Mouse (Mus musculus): ENCODE data around the gene Faf2.

The Faf2 gene

GRCm38 (mm10) chr13:54621155-54621932 is at the start of gene Faf2:
TSS of gene Faf2 (plus strand) at chr13:54621784.
- peak; percentile 96 for DNase-seq

- no peak for DNase-seq
These were observed 49.0 kb upstream of the Faf2 start for GRCm38 (mm10) chr13:54572621-54573020.

GRCm38 (mm10) chr13:54574854-54575481 is 46.6 kb upstream of the Faf2 start, which contains the start of gene Arl10:
TSS of gene Arl10 (plus strand) at chr13:54575015.
- DNase-seq: peak; percentile 69

GRCm38 (mm10) chr13:54575489-54575888 is 46.1 kb upstream of the Faf2 start:
- no peak for DNase-seq

GRCm38 (mm10) chr13:54577652-54578507 is 43.7 kb upstream of the Faf2 start:
- no peak for DNase-seq

GRCm38 (mm10) chr13:54581385-54581784 is 40.2 kb upstream of the Faf2 start:
- DNase-seq: no peak

- DNase-seq: no peak
These were observed 39.5 kb upstream of the Faf2 start for GRCm38 (mm10) chr13:54582126-54582525.

- DNase-seq: no peak
These were observed 38.7 kb upstream of the Faf2 start for GRCm38 (mm10) chr13:54582860-54583259.

- no peak for DNase-seq
These were observed 35.8 kb upstream of the Faf2 start for GRCm38 (mm10) chr13:54585831-54586230.

GRCm38 (mm10) chr13:54589414-54589995 is 32.1 kb upstream of the Faf2 start:
- DNase-seq: no peak

- DNase-seq: peak; percentile 98
These were observed 31.3 kb upstream of the Faf2 start, which contains the start of the genes Nop16 and Higd2a for GRCm38 (mm10) chr13:54589996-54590951. TSS of gene Nop16 (minus strand) at chr13:54590090. TSS of gene Higd2a (plus strand) at chr13:54590207.

- DNase-seq: no peak
These were observed 29.7 kb upstream of the Faf2 start for GRCm38 (mm10) chr13:54591776-54592356.

- DNase-seq: no peak
These were observed 28.0 kb upstream of the Faf2 start for GRCm38 (mm10) chr13:54593617-54594016.

GRCm38 (mm10) chr13:54596107-54596690 is 25.4 kb upstream of the Faf2 start:
- DNase-seq: no peak

GRCm38 (mm10) chr13:54596870-54597269 is 24.7 kb upstream of the Faf2 start:
- no peak for DNase-seq

- peak; percentile 64 for DNase-seq
These were observed 22.9 kb upstream of the Faf2 start for GRCm38 (mm10) chr13:54598622-54599143.

GRCm38 (mm10) chr13:54602639-54603111 is 18.9 kb upstream of the Faf2 start:
- DNase-seq: no peak

GRCm38 (mm10) chr13:54603501-54603900 is 18.1 kb upstream of the Faf2 start:
- peak; percentile 22 for DNase-seq

GRCm38 (mm10) chr13:54604221-54604620 is 17.4 kb upstream of the Faf2 start:
- peak; percentile 6 for DNase-seq

GRCm38 (mm10) chr13:54605426-54605825 is 16.2 kb upstream of the Faf2 start:
- DNase-seq: no peak
